Mouse (Mus musculus) thymus, adult 2 months (tissue): ENCODE measurements around the gene Rhof.

Experiments used
- CTCF ChIP-seq: fragments of 200-500 bp; IDR thresholded peaks from 2 replicates; pipeline ENCODE4 v1.5.1; 2012; ENCODE audit warnings: mild to moderate bottlenecking, control low read depth, low read length, moderate library complexity, borderline replicate concordance; ENCODE audit not compliant: control insufficient read depth, poor library complexity, insufficient read depth; ENCODE audit errors: extremely low read depth
- POLR2A ChIP-seq: fragments of 200-500 bp; IDR thresholded peaks from 2 replicates; pipeline ENCODE4 v1.6.1; 2012; ENCODE audit warnings: mild to moderate bottlenecking, low read length, control low read depth, moderate library complexity; ENCODE audit not compliant: control insufficient read depth, poor library complexity, insufficient read depth; ENCODE audit errors: extremely low read depth

- TF ChIP-seq POLR2A: no peak
- no peak for TF ChIP-seq CTCF
Observed at GRCm38 (mm10) chr5:123067395-123067995, 65.0 kb downstream of the Rhof start.
